Comparison of ENCODE assay signal across 23 mouse cellular contexts in the genomic region with DNA sequence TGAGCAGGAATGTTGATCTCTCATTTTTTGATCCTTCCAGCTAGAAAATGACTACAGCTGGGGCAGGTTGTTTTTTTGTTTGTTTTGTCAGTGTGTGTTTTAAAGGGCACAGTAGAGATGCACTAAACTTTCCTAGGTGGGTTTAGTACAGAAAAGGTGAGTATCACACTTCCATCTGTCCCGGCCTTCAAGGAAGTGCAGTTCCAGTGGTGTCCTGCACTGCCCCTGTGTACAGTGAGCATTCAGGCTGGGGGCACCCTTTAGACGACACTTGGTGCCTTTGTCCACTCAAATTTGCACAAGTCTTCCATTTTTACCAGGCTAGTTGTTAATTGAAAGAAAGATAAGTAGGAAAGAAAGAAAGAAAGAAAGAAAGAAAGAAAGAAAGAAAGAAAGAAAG.
"Had no signal": no experiment of that assay in that cellular context is flagged by ENCODE, and none has a peak within 500 bp of the region (broad histone marks: within the 10 kb centered on the region; RNA-seq: fewer than 3 reads in every experiment).

No protein-coding gene starts in this region.

- H3K36me3 ChIP-seq: heart, embryonic 10.5 days; heart, embryonic 12.5 days; hindbrain, embryonic 10.5 days; hindbrain, embryonic 12.5 days; intestine, embryonic 15.5 days; limb, embryonic 13.5 days; limb, embryonic 15.5 days; liver, embryonic 12.5 days had no signal

- DNase-seq: gastrocnemius, adult 2 months; gastrocnemius, postnatal 10 days; gastrocnemius, postnatal 25 days; heart, postnatal 10 days; heart, postnatal 4 days; kidney, adult 18-20 months; kidney, postnatal 14 days; left cerebral cortex, postnatal 4 days had no signal

- H3K4me3 ChIP-seq: gastrocnemius, adult 2 months; heart, embryonic 10.5 days; heart, embryonic 12.5 days; hindbrain, embryonic 10.5 days; hindbrain, embryonic 12.5 days; intestine, embryonic 15.5 days; layer of hippocampus, adult 2 months; left cerebral cortex, adult 2 months; limb, embryonic 13.5 days; limb, embryonic 15.5 days; liver, embryonic 12.5 days had no signal

- H3K9me3 ChIP-seq: heart, embryonic 10.5 days; heart, embryonic 12.5 days; hindbrain, embryonic 10.5 days; hindbrain, embryonic 12.5 days; intestine, embryonic 15.5 days; limb, embryonic 13.5 days; limb, embryonic 15.5 days; liver, embryonic 12.5 days had no signal

- H3K9ac ChIP-seq: heart, embryonic 12.5 days; hindbrain, embryonic 12.5 days; hindbrain, embryonic 14.5 days; intestine, embryonic 15.5 days; limb, embryonic 13.5 days; limb, embryonic 15.5 days; liver, embryonic 12.5 days; liver, embryonic 14.5 days had no signal

- H3K27ac ChIP-seq: gastrocnemius, adult 2 months; heart, embryonic 10.5 days; hindbrain, embryonic 10.5 days; hindbrain, embryonic 12.5 days; hindbrain, embryonic 14.5 days; intestine, embryonic 15.5 days; layer of hippocampus, adult 2 months; left cerebral cortex, adult 2 months; limb, embryonic 13.5 days; limb, embryonic 15.5 days; liver, embryonic 12.5 days; liver, embryonic 14.5 days had no signal

- H3K4me2 ChIP-seq: heart, embryonic 12.5 days; hindbrain, embryonic 12.5 days; hindbrain, embryonic 14.5 days; intestine, embryonic 15.5 days; limb, embryonic 13.5 days; limb, embryonic 15.5 days; liver, embryonic 12.5 days had no signal

- ATAC-seq: hindbrain, embryonic 16.5 days; inflammation-experienced regulatory T-cells, adult 6 months; intestine, embryonic 15.5 days; intestine, postnatal 0 days; liver, embryonic 12.5 days had no signal

- H3K27me3 ChIP-seq: heart, embryonic 12.5 days; hindbrain, embryonic 12.5 days; intestine, embryonic 15.5 days; limb, embryonic 13.5 days; limb, embryonic 15.5 days; liver, embryonic 12.5 days had no signal

- H3K4me1 ChIP-seq: heart, embryonic 10.5 days; heart, embryonic 12.5 days; hindbrain, embryonic 12.5 days; intestine, embryonic 15.5 days; limb, embryonic 13.5 days; limb, embryonic 15.5 days; liver, embryonic 12.5 days had no signal
